11 mouse cellular contexts compared by ENCODE assay signal in the genomic region with DNA sequence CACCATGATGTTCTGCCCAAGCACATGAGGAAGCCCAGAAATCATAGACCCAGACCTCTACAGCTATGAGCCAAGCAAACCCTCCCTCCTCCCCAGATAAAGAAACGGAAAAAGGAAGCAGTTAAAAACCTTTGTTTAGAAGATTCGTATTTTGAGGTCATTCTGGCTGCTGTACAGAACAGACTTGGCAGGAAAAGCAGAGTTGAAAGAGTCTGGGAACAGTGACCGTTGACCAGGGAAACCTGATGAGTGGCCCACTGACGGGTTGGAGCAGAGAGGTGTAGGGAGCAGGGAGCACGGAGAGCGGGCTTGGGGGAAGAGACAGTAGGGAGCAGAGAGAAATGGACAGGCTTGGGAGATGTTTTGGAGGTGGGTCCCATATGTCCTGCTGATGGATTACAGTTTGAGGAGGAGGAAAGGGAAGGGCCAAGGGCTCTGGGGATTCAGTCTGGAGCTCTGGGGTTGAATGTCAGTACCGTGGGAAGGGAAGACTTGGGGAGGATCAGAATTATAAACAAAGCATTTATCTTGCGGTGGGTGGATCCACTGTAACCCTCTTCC.
DNase-seq lines count a peak whose midpoint lies in the region; ATAC-seq and TF ChIP-seq lines count a peak whose summit lies in the region.
"Had no signal": no experiment of that assay in that cellular context is flagged by ENCODE, and none has a peak within 500 bp of the region (broad histone marks: within the 10 kb centered on the region; RNA-seq: fewer than 3 reads in every experiment).

No protein-coding gene starts in this region.

- H3K27ac ChIP-seq in lung, embryonic 14.5 days (ENCODE audit: low read depth), result peak overlapping the region; percentile 59
- no peak overlapping the region for H3K27ac ChIP-seq in embryonic facial prominence, embryonic 10.5 days (replicated peaks)
- no peak overlapping the region; the same call in 1 of the 2 replicates for H3K27ac ChIP-seq in cerebellum, adult 2 months (ENCODE audit: insufficient read depth, low read length)
- H3K27ac ChIP-seq: forebrain, embryonic 12.5 days had no signal

- TF ChIP-seq CTCF in lung, embryonic 14.5 days (IDR thresholded peaks at IDR 0.05; ENCODE audit: low read depth), result no peak
- TF ChIP-seq CTCF in cerebellum, adult 2 months (IDR thresholded peaks at IDR 0.05; ENCODE audit: borderline replicate concordance, insufficient read depth, low read depth, low read length), result no peak

- H3K36me3 ChIP-seq in lung, embryonic 14.5 days (ENCODE audit: insufficient read depth), result no peaks in the 10 kb centered on the region
- no peaks in the 10 kb centered on the region for H3K36me3 ChIP-seq in embryonic facial prominence, embryonic 10.5 days (replicated peaks)
- H3K36me3 ChIP-seq: forebrain, embryonic 12.5 days had no signal

- intact Hi-C loops in heart, postnatal 36 days (cut with DNase I), result no loop called here

- 26% methylated on average over 8 of the region's 8 CpGs for WGBS in lung, embryonic 14.5 days
- 86% methylated on average over 8 of the region's 8 CpGs for WGBS in embryonic facial prominence, embryonic 10.5 days
- WGBS in cerebellum, adult 2 months, result 75% methylated on average over 8 of the region's 8 CpGs

- peak; percentile 35 for DNase-seq in urinary bladder, postnatal 14 days (ENCODE audit: low spot score)
- no peak for DNase-seq in urinary bladder, postnatal 10 days (ENCODE audit: low spot score)
- DNase-seq in heart, postnatal 36 days, result peak; percentile 31 to 39
- peak; percentile 83 for DNase-seq in lung, embryonic 14.5 days
- no peak for DNase-seq in embryonic facial prominence, embryonic 10.5 days (ENCODE audit: low spot score)
- DNase-seq in cerebellum, adult 2 months, result no peak
- no peak for DNase-seq in B cell, adult 2 months
- DNase-seq: cerebellum, adult 9-10 months had no signal

- no peaks in the 10 kb centered on the region for H3K27me3 ChIP-seq in lung, embryonic 14.5 days (ENCODE audit: insufficient read depth, low read length)
- H3K27me3 ChIP-seq in embryonic facial prominence, embryonic 10.5 days (replicated peaks; ENCODE audit: low read depth, poor library complexity, severe bottlenecking), result peaks cover 9% of the 10 kb centered on the region
- no peaks in the 10 kb centered on the region; the same call in 1 of the 2 replicates for H3K27me3 ChIP-seq in cerebellum, adult 2 months (ENCODE audit: control insufficient read depth, insufficient read depth, low read length)

- H3K4me3 ChIP-seq in lung, embryonic 14.5 days (ENCODE audit: low read depth, low read length), result no peak overlapping the region
- H3K4me3 ChIP-seq in embryonic facial prominence, embryonic 10.5 days, result no peak overlapping the region
- H3K4me3 ChIP-seq in cerebellum, adult 2 months (replicated peaks; ENCODE audit: insufficient read depth, low read depth, low read length), result no peak overlapping the region
- H3K4me3 ChIP-seq: forebrain, embryonic 12.5 days; megakaryocyte, embryonic 14.5 days had no signal

- no peak overlapping the region for H3K9ac ChIP-seq in lung, embryonic 14.5 days
- H3K9ac ChIP-seq: forebrain, embryonic 12.5 days had no signal

- TF ChIP-seq POLR2A in cerebellum, adult 2 months (IDR thresholded peaks at IDR 0.05; ENCODE audit: borderline replicate concordance, insufficient read depth, low read length), result no peak

- H3K9me3 ChIP-seq in lung, embryonic 14.5 days (ENCODE audit: low read depth, low read length), result no peaks in the 10 kb centered on the region
- no peaks in the 10 kb centered on the region for H3K9me3 ChIP-seq in embryonic facial prominence, embryonic 10.5 days
- H3K9me3 ChIP-seq: forebrain, embryonic 12.5 days had no signal

- peaks cover 10% of the 10 kb centered on the region; the same call in 1 of the 2 replicates for H3K4me1 ChIP-seq in lung, embryonic 14.5 days (ENCODE audit: insufficient read depth)
- H3K4me1 ChIP-seq in embryonic facial prominence, embryonic 10.5 days, result peaks cover 18% of the 10 kb centered on the region
- H3K4me1 ChIP-seq in cerebellum, adult 2 months (ENCODE audit: control insufficient read depth, insufficient read depth, low read length), result peaks cover 8% of the 10 kb centered on the region
- H3K4me1 ChIP-seq: megakaryocyte, embryonic 14.5 days had no signal

- no peak overlapping the region for H3K4me2 ChIP-seq in lung, embryonic 14.5 days
- H3K4me2 ChIP-seq: forebrain, embryonic 12.5 days had no signal

- ATAC-seq in lung, embryonic 14.5 days (ENCODE audit: insufficient read depth), result peak; percentile 82
- ATAC-seq: Patski had no signal

Comparison
In these comparisons a context has a peak if more than half of its experiments do, and no peak if none do; other contexts are left out.
1. DNase-seq: peak in urinary bladder, postnatal 14 days (single experiment), heart, postnatal 36 days (2 of 2) and lung, embryonic 14.5 days (single experiment); none in urinary bladder, postnatal 10 days (single experiment), embryonic facial prominence, embryonic 10.5 days (single experiment), cerebellum, adult 2 months (0 of 2) and B cell, adult 2 months (0 of 2).